Mouse (Mus musculus) midbrain, embryonic 10.5 days (tissue): ENCODE data around the gene Ptgdr2. TPM values are rescaled to one million over a fixed set of nuclear protein-coding genes. Genes with fewer than 3 reads are reported as not detected.

Source experiments
- DNase-seq: peaks from one replicate; pipeline ENCODE4 v3.0.0-alpha.2; 2017; ENCODE audit warnings: low spot score
- H3K27ac ChIP-seq: fragments of 300-500 bp; sonication (generic); replicated peaks from 2 replicates; pipeline ENCODE4 v1.5.1; 2016; ENCODE audit warnings: mild to moderate bottlenecking
- H3K27me3 ChIP-seq: fragments of 300-500 bp; sonication (generic); 2 replicates; pipeline ENCODE4 v1.6.1; 2016; ENCODE audit warnings: low read depth, mild to moderate bottlenecking; ENCODE audit not compliant: poor library complexity, severe bottlenecking
- H3K36me3 ChIP-seq: fragments of 300-500 bp; sonication (generic); 2 replicates; pipeline ENCODE4 v1.6.1; 2016; ENCODE audit warnings: mild to moderate bottlenecking, moderate library complexity
- H3K4me1 ChIP-seq: fragments of 300-500 bp; sonication (generic); 2 replicates; pipeline ENCODE4 v1.6.1; 2016
- H3K4me3 ChIP-seq: fragments of 300-500 bp; sonication (generic); 2 replicates; pipeline ENCODE4 v1.5.1; 2016; ENCODE audit warnings: mild to moderate bottlenecking, moderate library complexity
- H3K9me3 ChIP-seq: fragments of 300-500 bp; sonication (generic); replicated peaks from 2 replicates; pipeline ENCODE4 v1.6.1; 2016; ENCODE audit warnings: mild to moderate bottlenecking
- WGBS: fragments of 180-500 bp; shearing (Covaris S2); methylation state at CpG from one replicate; pipeline ENCODE4 v1.1.7; 2016; 5-methylcytosine and 5-hydroxymethylcytosine counted together
- polyA plus RNA-seq: library from polyadenylated mRNA; unstranded; fragments of >200 nt; fragmentation: Nextera tagmentation; extraction: Ambion mirVana; gene quantifications from 2 replicates; pipeline ENCODE4 v1.2.1, GENCODE M21; 2016

The Ptgdr2 gene
- polyA plus RNA-seq, 1 experiment from 2014 or later, result 0.04 TPM

DNA sequence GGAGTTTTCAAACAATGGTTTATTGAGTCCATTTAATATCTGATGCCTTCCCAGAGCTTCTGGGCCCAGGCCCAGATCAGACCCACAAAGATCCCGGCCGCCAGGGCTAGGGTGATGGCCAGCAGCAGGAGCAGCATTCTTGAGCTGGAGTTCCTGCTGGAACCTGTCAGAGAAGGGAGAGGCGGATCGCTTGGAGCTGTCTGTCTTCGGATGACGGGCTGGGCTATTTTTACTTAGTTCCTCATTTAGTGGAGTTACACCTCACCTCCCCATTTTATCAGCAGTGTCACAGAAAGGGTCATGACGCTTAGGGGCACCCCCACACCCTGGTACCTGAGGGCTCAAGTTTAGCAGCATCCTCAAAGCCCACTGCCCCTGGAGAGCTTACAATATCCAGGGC lies 22.7 kb upstream of the Ptgdr2 start:
- H3K36me3 ChIP-seq, result no peaks in the 10 kb centered on the region; the same call in 1 of the 2 replicates
- no peak overlapping the region for H3K27ac ChIP-seq
- H3K4me3 ChIP-seq, result no peak overlapping the region
- no peak for DNase-seq
- 83% methylated on average over 7 of the region's 7 CpGs for WGBS
- no peaks in the 10 kb centered on the region for H3K4me1 ChIP-seq
- H3K27me3 ChIP-seq, result no peaks in the 10 kb centered on the region
- H3K9me3 ChIP-seq, result no peaks in the 10 kb centered on the region

DNA sequence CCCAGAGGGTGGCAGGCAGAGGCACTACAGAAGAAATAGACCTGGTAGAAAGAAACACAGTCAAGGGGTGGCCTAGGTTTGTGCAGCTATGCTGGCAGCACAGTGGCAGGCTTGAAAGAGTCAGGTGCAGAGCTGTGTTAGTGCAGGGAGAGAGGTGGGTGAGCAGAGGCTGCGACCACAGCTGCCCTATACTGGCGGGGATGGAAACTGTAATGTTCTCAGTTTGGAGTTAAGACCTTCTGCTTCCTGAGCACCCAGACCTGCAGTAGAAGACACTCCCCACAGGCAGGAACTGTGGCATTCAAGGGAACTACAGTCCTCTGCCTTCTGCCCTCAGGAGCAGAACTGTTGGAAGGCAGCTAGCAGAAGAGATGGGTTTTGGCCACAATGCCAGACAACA lies 22.1 kb upstream of the Ptgdr2 start:
- H3K27me3 ChIP-seq, result no peaks in the 10 kb centered on the region
- H3K9me3 ChIP-seq, result no peaks in the 10 kb centered on the region
- no peak overlapping the region for H3K4me3 ChIP-seq
- H3K4me1 ChIP-seq, result no peaks in the 10 kb centered on the region
- WGBS, result 81% methylated on average over 2 of the region's 2 CpGs
- no peak for DNase-seq
- no peaks in the 10 kb centered on the region for H3K36me3 ChIP-seq
- H3K27ac ChIP-seq, result no peak overlapping the region

DNA sequence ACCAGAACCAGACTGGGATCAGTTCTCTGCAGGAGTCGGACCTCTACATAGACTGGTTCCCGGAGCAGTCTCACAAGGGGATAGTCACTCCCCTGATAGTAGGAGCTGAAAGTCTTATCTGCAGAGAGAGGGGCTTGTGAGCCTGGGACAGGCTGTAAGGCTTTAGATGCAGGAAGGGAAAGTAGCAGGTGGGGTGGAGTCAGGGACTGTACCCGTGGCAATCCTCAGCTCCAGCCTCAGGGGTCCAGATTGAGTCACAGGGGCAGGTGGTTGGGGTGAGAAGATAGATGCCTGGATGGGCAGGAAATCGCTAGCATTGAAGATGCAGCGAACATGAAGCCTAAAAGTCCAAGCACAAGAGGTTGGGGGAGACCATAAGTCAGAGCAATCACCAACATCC lies 20.5 kb upstream of the Ptgdr2 start:
- no peaks in the 10 kb centered on the region for H3K36me3 ChIP-seq
- H3K4me1 ChIP-seq, result no peaks in the 10 kb centered on the region
- H3K4me3 ChIP-seq, result no peak overlapping the region
- no peak for DNase-seq
- H3K27me3 ChIP-seq, result no peaks in the 10 kb centered on the region
- H3K27ac ChIP-seq, result no peak overlapping the region
- 74% methylated on average over 5 of the region's 5 CpGs for WGBS
- no peaks in the 10 kb centered on the region for H3K9me3 ChIP-seq

DNA sequence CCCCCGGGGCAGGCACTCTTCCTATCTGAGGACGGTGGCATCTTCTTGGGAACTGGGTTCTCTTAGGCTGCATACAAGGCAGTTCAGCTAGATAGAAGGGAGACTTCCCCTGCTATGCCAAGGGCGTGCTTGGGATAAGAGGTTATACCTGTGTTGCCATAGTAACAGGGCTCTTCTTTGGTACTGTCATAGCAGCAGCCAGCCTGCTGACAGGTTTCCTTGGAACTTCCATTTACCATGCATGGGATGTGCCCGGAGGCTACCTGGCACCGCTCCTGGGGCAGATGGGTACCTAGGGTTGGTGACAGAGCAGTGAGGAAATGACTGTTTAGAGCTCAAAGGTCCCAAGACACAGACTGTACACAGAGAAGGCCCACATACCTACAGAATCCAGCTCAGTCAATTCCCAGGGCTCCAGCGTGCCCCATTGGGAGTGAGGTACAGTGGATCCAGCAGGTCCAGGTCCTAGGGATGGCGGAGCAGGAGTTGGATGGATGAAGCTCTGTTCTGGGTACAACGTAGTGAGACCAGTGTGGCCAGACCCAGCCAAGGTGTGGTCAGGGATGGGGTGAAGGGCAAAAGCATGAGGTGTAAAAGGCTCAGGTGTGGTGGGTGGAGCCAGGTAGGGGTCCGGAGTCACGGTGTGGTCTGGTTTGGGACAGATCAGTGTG lies 18.5 kb upstream of the Ptgdr2 start:
- Histone ChIP-seq H3K36me3 (no peaks in the 10 kb centered on the region), H3K27ac (no peak overlapping the region), H3K9me3 (no peaks in the 10 kb centered on the region), H3K4me1 (no peaks in the 10 kb centered on the region), H3K27me3 (no peaks in the 10 kb centered on the region), H3K4me3 (no peak overlapping the region)
- no peak for DNase-seq
- WGBS, result 93% methylated on average over 10 of the region's 10 CpGs

DNA sequence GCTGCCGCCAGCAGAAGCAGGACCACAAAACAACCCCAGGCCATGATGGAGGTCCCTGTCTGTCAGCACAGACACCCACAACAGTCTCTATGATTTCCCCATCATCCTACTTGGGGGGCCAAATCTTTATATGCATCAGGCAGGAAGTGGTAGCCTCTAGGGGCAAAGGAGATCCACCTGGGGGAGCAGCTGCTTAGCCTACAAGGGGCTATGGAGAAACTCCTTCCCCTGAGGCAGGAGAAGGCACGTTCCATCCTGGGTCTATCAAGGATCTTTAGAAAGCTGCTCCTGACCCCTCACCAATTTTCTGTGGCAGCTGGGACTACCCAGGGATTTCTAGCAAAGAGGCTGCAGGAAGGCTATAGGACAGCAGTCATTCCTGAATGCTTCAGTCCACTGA lies 16.4 kb upstream of the Ptgdr2 start, which contains the start of gene Zp1:
Gene Zp1 (minus strand): TSS at position 101 of the 400 bp plus-strand sequence.
- Histone ChIP-seq H3K27me3 (no peaks in the 10 kb centered on the region), H3K9me3 (no peaks in the 10 kb centered on the region), H3K4me3 (no peak within 1 kb of the TSS), H3K4me1 (no peaks in the 10 kb centered on the region), H3K27ac (no peak within 1 kb of the TSS; the same call in 1 of the 2 replicates), H3K36me3 (no peaks in the 10 kb centered on the region)
- DNase-seq, result no peak
- 78% methylated on average over 2 of the region's 2 CpGs for WGBS

DNA sequence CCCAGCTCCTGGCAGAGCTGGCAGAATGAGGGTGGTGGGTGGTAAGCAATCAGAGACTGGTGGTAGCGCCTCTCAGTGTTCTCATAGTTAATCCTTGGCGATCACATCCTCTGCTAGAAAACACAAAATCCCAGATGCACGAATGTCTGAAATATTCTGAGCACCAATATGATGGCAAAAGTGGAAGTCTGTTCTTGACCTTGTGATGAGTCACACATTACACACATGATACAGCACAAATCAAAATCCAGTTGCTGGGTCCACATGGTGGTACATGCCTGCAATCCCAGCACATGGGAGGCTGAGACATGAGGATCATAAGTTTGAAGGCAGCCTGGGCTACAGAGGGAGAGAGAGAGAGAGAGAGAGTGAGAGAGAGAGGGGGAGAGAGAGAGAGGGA lies 15.9 kb upstream of the Ptgdr2 start:
- no peaks in the 10 kb centered on the region for H3K27me3 ChIP-seq
- H3K27ac ChIP-seq, result no peak overlapping the region
- no peaks in the 10 kb centered on the region for H3K36me3 ChIP-seq
- WGBS, result 79% methylated on average over 3 of the region's 3 CpGs
- peaks cover 5% of the 10 kb centered on the region for H3K4me1 ChIP-seq
- no peaks in the 10 kb centered on the region for H3K9me3 ChIP-seq
- no peak overlapping the region for H3K4me3 ChIP-seq
- no peak for DNase-seq

DNA sequence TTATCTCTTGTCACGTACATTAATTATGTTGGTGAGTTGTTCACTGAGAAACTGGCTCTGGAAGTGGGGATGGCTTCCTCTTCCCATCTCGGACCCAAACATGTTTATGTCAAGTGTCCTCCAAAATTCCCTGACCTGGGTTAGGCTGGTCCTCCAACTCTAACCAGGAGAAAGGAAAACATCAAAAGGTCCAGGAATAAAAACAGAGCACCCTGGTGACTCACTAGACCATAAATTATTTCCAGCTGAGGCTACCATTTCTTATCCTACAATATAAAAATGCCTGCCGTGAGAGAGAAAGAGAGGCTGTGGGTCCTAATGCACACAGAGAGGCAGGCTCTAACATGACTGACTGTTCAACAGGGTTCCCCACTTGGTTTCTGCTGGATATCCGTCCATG lies 12.7 kb upstream of the Ptgdr2 start:
- WGBS, result 65% methylated on average over 4 of the region's 4 CpGs
- H3K27me3 ChIP-seq, result no peaks in the 10 kb centered on the region
- no peak for DNase-seq
- H3K4me1 ChIP-seq, result peaks cover 16% of the 10 kb centered on the region
- no peaks in the 10 kb centered on the region for H3K36me3 ChIP-seq
- no peaks in the 10 kb centered on the region for H3K9me3 ChIP-seq
- no peak overlapping the region for H3K27ac ChIP-seq
- H3K4me3 ChIP-seq, result no peak overlapping the region

DNA sequence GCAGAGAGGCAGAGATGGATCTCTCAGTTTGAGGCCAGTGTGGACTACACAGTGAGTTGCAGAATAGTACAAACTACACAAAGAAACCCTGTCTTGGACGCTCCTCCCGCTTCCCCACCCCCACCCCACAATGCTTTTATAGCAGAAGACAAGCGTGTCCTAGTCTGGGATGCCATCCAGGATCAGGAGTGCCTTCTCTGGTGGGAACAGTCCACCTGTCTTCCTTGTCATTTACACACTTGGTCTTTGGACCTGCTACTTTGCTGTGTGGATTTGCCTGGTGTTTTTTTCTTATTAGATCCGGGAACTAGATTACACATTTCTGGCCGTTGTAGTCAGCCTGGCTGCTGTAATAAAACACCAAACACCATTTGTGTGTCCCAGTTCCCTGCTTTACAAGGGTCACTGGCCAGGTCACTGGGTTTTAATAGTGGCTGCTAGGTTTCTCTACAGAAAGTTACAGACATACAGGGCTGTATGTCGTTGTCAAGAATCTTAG lies 10.8 kb upstream of the Ptgdr2 start:
- H3K4me1 ChIP-seq, result peaks cover 16% of the 10 kb centered on the region
- no peaks in the 10 kb centered on the region for H3K27me3 ChIP-seq
- H3K4me3 ChIP-seq, result no peak overlapping the region; the same call in 1 of the 2 replicates
- WGBS, result 27% methylated on average over 6 of the region's 6 CpGs
- H3K36me3 ChIP-seq, result no peaks in the 10 kb centered on the region
- H3K9me3 ChIP-seq, result no peaks in the 10 kb centered on the region
- H3K27ac ChIP-seq, result peak overlapping the region; percentile 79
- DNase-seq, result no peak

DNA sequence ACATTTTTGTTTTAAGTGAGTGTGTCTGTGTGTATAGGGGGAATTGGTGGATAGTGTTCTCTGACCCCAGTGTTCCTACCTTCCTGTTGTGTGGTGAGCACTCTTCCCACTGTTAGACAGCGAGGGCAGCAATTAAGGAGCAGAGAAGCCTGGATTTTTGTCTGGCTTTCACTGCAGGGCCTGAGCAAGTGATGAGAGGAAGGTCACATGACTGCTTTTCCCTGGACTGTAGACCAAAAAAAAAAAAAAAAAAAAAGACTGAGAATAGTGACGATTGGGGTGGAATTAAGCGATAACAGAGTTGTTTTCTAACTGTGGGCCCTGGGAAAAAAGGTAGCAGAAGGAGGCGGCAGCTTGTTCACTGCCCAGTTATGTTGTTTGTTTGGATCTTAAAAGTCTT lies 10.3 kb upstream of the Ptgdr2 start:
- Histone ChIP-seq H3K27ac (peak overlapping the region; percentile 79), H3K4me3 (no peak overlapping the region), H3K27me3 (no peaks in the 10 kb centered on the region), H3K9me3 (no peaks in the 10 kb centered on the region), H3K36me3 (no peaks in the 10 kb centered on the region), H3K4me1 (peaks cover 16% of the 10 kb centered on the region)
- no peak for DNase-seq
- 47% methylated on average over 4 of the region's 4 CpGs for WGBS

DNA sequence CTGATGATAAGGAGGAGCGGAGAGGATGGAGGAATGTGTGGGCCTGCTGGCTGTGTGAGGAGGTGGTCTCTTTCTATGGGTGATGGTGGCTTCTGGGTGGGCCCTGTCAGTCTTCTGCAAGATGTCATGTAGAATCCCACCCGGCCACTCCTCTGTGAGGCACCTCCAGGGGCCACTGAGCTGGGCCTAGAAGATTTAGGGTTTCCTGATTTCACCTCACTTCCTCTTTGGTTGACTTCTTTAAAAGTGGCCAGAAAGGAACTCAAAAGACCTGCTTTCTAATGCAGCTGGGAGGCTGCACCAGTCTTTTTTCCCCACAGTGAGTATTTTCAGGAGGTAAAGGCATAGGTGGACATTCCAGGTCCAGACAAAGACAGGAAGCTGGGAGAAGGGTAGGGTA lies 6.3 kb upstream of the Ptgdr2 start:
- no peak for DNase-seq
- Histone ChIP-seq H3K36me3 (no peaks in the 10 kb centered on the region), H3K27me3 (no peaks in the 10 kb centered on the region), H3K4me1 (peaks cover 29% of the 10 kb centered on the region), H3K4me3 (no peak overlapping the region), H3K9me3 (no peaks in the 10 kb centered on the region), H3K27ac (no peak overlapping the region)
- 85% methylated on average over 2 of the region's 2 CpGs for WGBS

DNA sequence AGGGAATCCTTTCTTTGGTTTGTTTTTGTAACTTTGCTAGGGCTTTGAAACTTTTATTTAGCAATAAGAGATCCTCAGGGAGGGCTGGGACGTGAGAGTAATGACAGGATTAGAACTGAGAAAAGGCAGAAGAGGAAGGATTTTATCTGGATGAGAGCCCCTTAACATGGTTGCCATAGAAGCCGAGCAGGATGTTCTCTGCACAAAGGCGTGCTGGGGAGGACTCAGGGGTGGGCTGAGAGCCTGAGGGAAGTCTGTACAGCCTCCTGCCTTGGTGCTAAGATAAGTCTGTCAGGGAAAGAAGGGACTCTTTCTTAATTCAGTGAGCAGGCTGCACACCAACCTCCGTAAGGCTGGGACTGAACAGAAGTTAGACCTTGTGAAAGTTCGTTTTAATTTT lies 1.9 kb upstream of the Ptgdr2 start:
- no peaks in the 10 kb centered on the region; the same call in 1 of the 2 replicates for H3K9me3 ChIP-seq
- no peak for DNase-seq
- 27% methylated on average over 5 of the region's 5 CpGs for WGBS

DNA sequence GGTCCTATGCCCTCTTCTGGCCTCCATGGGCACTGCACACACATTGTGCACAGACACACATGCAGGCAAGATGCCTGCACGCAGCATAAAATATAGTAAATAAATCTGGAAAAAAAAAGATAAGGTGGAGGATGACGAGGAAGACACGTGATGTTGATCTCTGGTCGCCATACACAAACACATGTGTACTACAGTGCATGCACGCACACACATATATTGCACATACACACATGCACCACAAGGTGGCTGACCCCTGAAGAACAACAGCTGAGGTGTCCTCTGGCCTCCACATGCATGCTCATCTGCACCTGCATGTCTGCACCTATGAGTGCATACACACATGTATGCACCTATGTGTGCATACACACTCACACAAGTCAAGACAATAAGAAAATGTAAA lies 883 bp upstream of the Ptgdr2 start:
- H3K36me3 ChIP-seq, result no peaks in the 10 kb centered on the region
- 93% methylated on average over 5 of the region's 5 CpGs for WGBS

More for the DNA sequence above, 1.9 kb upstream of the Ptgdr2 start:
- Histone ChIP-seq H3K4me3 (no peak overlapping the region), H3K4me1 (peaks cover 16% of the 10 kb centered on the region), H3K36me3 (no peaks in the 10 kb centered on the region), H3K27ac (peak overlapping the region; percentile 15; the same call in 1 of the 2 replicates), H3K27me3 (peaks cover 28% of the 10 kb centered on the region)

DNA sequence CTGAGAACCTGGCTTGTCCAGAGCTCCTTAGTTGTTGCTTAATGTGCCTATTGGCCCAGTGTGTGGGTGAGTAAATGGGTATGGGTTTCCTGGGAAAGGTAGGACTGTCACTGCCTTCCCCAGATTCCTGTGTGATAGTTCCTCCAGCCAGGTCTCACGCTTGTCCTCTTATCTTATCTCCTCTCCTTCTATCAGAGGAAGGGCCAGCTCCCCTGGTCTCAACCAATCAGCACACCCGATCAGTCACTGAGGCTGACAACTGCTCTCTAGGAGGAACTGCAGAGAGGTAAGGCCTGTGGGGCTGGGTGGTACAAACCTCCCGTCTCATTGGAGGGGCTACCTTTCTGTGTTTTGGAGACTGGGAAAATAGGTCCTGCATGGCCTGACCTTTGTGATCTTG lies 1.8 kb downstream of the Ptgdr2 start:
- whole genome bisulfite sequencing, result 68% methylated on average over 3 of the region's 3 CpGs
- H3K9me3 ChIP-seq, result no peaks in the 10 kb centered on the region; the same call in 1 of the 2 replicates

More for the DNA sequence above, 883 bp upstream of the Ptgdr2 start:
- Histone ChIP-seq H3K4me1 (peaks cover 27% of the 10 kb centered on the region), H3K9me3 (no peaks in the 10 kb centered on the region; the same call in 1 of the 2 replicates), H3K27me3 (peaks cover 31% of the 10 kb centered on the region), H3K27ac (no peak overlapping the region), H3K4me3 (no peak overlapping the region)
- no peak for DNase-seq

More for the DNA sequence above, 1.8 kb downstream of the Ptgdr2 start:
- peaks cover 23% of the 10 kb centered on the region for H3K36me3 ChIP-seq
- no peak overlapping the region for H3K4me3 ChIP-seq
- peaks cover 41% of the 10 kb centered on the region for H3K27me3 ChIP-seq
- H3K27ac ChIP-seq, result no peak overlapping the region
- H3K4me1 ChIP-seq, result peaks cover 33% of the 10 kb centered on the region
- DNase-seq, result no peak
